Mouse (Mus musculus) forebrain, embryonic 12.5 days (tissue): ENCODE measurements at regions not wholly inside any gene's neighbourhood (a gene's known extent, or its start where the extent isn't known, plus 50 kb on each side); places are given as distances from the start of the nearest gene placed in this dataset.

Experiments
- ATAC-seq: fragments of 200-750 bp; cut with Nextera tagmentation; 2 replicates; pipeline ENCODE4 v1.8.0; 2017; ENCODE audit warnings: moderate TSS enrichment; ENCODE audit not compliant: low FRiP score
- H3K27ac ChIP-seq: fragments of 300-500 bp; sonication (generic); 2 replicates; pipeline ENCODE4 v1.5.1; 2016; ENCODE audit warnings: mild to moderate bottlenecking
- H3K27me3 ChIP-seq: fragments of 300-500 bp; sonication (generic); 2 replicates; pipeline ENCODE4 v1.6.1; 2016; ENCODE audit warnings: mild to moderate bottlenecking
- H3K36me3 ChIP-seq: fragments of 300-500 bp; sonication (generic); replicated peaks from 2 replicates; pipeline ENCODE4 v1.6.1; 2016; ENCODE audit warnings: mild to moderate bottlenecking
- H3K4me1 ChIP-seq: fragments of 300-500 bp; sonication (generic); 2 replicates; pipeline ENCODE4 v1.6.1; 2016
- H3K4me2 ChIP-seq: fragments of 300-500 bp; sonication (generic); 2 replicates; pipeline ENCODE4 v1.6.1; 2016; ENCODE audit warnings: mild to moderate bottlenecking, moderate library complexity
- H3K4me3 ChIP-seq: fragments of 300-500 bp; sonication (generic); replicated peaks from 2 replicates; pipeline ENCODE4 v1.5.1; 2016; ENCODE audit warnings: mild to moderate bottlenecking
- H3K9ac ChIP-seq: fragments of 300-500 bp; sonication (generic); 2 replicates; pipeline ENCODE4 v1.6.1; 2016; ENCODE audit warnings: mild to moderate bottlenecking
- H3K9me3 ChIP-seq: fragments of 300-500 bp; sonication (generic); 2 replicates; pipeline ENCODE4 v1.6.1; 2016
- WGBS: fragments of 180-500 bp; shearing (Covaris S2); methylation state at CpG from one replicate; pipeline ENCODE4 v1.1.7; 2016; 5-methylcytosine and 5-hydroxymethylcytosine counted together

DNA sequence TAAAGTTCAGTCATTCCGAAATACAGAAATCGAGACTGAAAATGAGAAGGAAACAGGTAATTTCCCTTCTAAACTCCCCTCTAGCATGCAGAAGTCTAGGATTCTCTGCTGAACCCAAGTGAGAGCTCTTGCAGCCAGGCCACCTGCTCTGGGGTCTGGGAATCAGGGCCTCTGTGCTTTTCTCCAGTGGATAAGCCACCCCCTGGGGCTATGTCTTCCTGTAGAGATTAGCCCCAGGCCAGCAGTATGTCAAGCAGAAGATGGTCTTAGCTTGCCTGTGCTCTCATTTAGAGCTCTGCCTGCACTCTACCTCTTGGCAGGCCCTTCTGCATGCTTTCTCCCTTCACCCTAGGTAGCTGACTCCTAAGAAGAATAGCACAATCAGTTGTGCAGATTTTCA lies 56.2 kb upstream of the Gramd1b start:
- Histone ChIP-seq H3K4me1 (no peaks in the 10 kb centered on the region; the same call in 1 of the 2 replicates), H3K27ac (no peak overlapping the region), H3K9me3 (no peaks in the 10 kb centered on the region), H3K36me3 (no peaks in the 10 kb centered on the region), H3K4me2 (no peak overlapping the region), H3K27me3 (0 out of 2 replicates have a peak, but pooled peaks cover 4% of the 10 kb centered on the region), H3K9ac (no peak overlapping the region), H3K4me3 (no peak overlapping the region)
- ATAC-seq = no peak
- 73% methylated on average over 2 of the region's 2 CpGs for WGBS

GRCm38 (mm10) chr9:40586581-40586980 lies 55.4 kb upstream of the Gramd1b start:
- H3K27me3 ChIP-seq = 0 out of 2 replicates have a peak, but pooled peaks cover 4% of the 10 kb centered on the region
- no peaks in the 10 kb centered on the region for H3K9me3 ChIP-seq
- ATAC-seq = no peak
- WGBS = 88% methylated on average over 7 of the region's 7 CpGs
- no peak overlapping the region for H3K9ac ChIP-seq
- H3K4me2 ChIP-seq = no peak overlapping the region
- H3K27ac ChIP-seq = no peak overlapping the region
- no peaks in the 10 kb centered on the region; the same call in 1 of the 2 replicates for H3K4me1 ChIP-seq
- H3K36me3 ChIP-seq = no peaks in the 10 kb centered on the region
- no peak overlapping the region for H3K4me3 ChIP-seq

- H3K4me2 ChIP-seq = no peak overlapping the region
- H3K27ac ChIP-seq = no peak overlapping the region
- H3K27me3 ChIP-seq = 0 out of 2 replicates have a peak, but pooled peaks cover 4% of the 10 kb centered on the region
- no peak overlapping the region for H3K9ac ChIP-seq
- no peaks in the 10 kb centered on the region; the same call in 1 of the 2 replicates for H3K4me1 ChIP-seq
- no peaks in the 10 kb centered on the region for H3K36me3 ChIP-seq
- 57% methylated on average over 11 of the region's 11 CpGs for WGBS
- H3K4me3 ChIP-seq = no peak overlapping the region
- no peaks in the 10 kb centered on the region for H3K9me3 ChIP-seq
- ATAC-seq = peak; percentile 41; the same call in 1 of the 2 replicates
Observed at GRCm38 (mm10) chr9:40583554-40583953, 52.4 kb upstream of the Gramd1b start.

- Histone ChIP-seq H3K4me1 (no peaks in the 10 kb centered on the region), H3K9ac (no peak overlapping the region), H3K36me3 (no peaks in the 10 kb centered on the region), H3K4me2 (no peak overlapping the region), H3K27ac (no peak overlapping the region), H3K27me3 (0 out of 2 replicates have a peak, but pooled peaks cover 4% of the 10 kb centered on the region), H3K9me3 (no peaks in the 10 kb centered on the region), H3K4me3 (no peak overlapping the region)
- no peak for ATAC-seq
- 73% methylated on average over 2 of the region's 2 CpGs for WGBS
Observed at GRCm38 (mm10) chr9:40581854-40582253, 50.7 kb upstream of the Gramd1b start.
